Mouse (Mus musculus) stomach, postnatal 0 days (tissue): ENCODE measurements around the gene Nagk. TPM values are rescaled to one million over a fixed set of nuclear protein-coding genes. Genes with fewer than 3 reads are reported as not detected.

Experiments
- ATAC-seq: fragments of 200-750 bp; cut with Nextera tagmentation; 2 replicates; pipeline ENCODE4 v1.8.0; 2017; ENCODE audit not compliant: low FRiP score, low TSS enrichment
- DNase-seq: peaks from one replicate; pipeline ENCODE4 v3.0.0-alpha.2; 2016; ENCODE audit warnings: low spot score
- H3K27ac ChIP-seq: fragments of 300-500 bp; sonication (generic); replicated peaks from 2 replicates; pipeline ENCODE4 v1.5.1; 2014; ENCODE audit warnings: mild to moderate bottlenecking, control low read depth
- H3K27me3 ChIP-seq: fragments of 300-500 bp; sonication (generic); 2 replicates; pipeline ENCODE4 v1.6.1; 2014; ENCODE audit warnings: low read length; ENCODE audit not compliant: control insufficient read depth, insufficient read depth
- H3K36me3 ChIP-seq: fragments of 300-500 bp; sonication (generic); 2 replicates; pipeline ENCODE4 v1.6.1; 2014; ENCODE audit warnings: low read length, mixed read lengths; ENCODE audit not compliant: control insufficient read depth, insufficient read depth
- H3K4me1 ChIP-seq: fragments of 300-500 bp; sonication (generic); replicated peaks from 2 replicates; pipeline ENCODE4 v1.6.1; 2014; ENCODE audit warnings: antibody characterized with exemption; ENCODE audit not compliant: control insufficient read depth, insufficient read depth
- H3K4me2 ChIP-seq: fragments of 300-500 bp; sonication (generic); replicated peaks from 2 replicates; pipeline ENCODE4 v1.6.1; 2014; ENCODE audit warnings: low read depth, mild to moderate bottlenecking, control low read depth, moderate library complexity
- H3K4me3 ChIP-seq: fragments of 300-500 bp; sonication (generic); 2 replicates; pipeline ENCODE4 v1.5.1; 2014; ENCODE audit warnings: low read depth, low read length, control low read depth
- H3K9ac ChIP-seq: fragments of 300-500 bp; sonication (generic); 2 replicates; pipeline ENCODE4 v1.6.1; 2014; ENCODE audit warnings: mild to moderate bottlenecking, low read length, control low read depth, mixed read lengths
- H3K9me3 ChIP-seq: fragments of 300-500 bp; sonication (generic); 2 replicates; pipeline ENCODE4 v1.6.1; 2016; ENCODE audit warnings: low read length; ENCODE audit not compliant: control insufficient read depth
- CTCF ChIP-seq: IDR thresholded peaks from 2 replicates; pipeline ENCODE4 v1.5.1; 2016; ENCODE audit warnings: antibody characterized with exemption, low read depth, mild to moderate bottlenecking, moderate library complexity
- EP300 ChIP-seq: optimal IDR thresholded peaks from 2 replicates; pipeline ENCODE3; 2016; ENCODE audit warnings: antibody characterized with exemption
- WGBS: fragments of 180-500 bp; shearing (Covaris S2); extraction: QIAGEN DNeasy Blood & Tissue Kit; methylation state at CpG from one replicate; pipeline ENCODE4 v1.1.7; 2014; 5-methylcytosine and 5-hydroxymethylcytosine counted together
- polyA plus RNA-seq: library from polyadenylated mRNA; unstranded; fragments of >200 nt; fragmentation: Nextera tagmentation; extraction: Ambion mirVana; gene quantifications from 2 replicates; pipeline ENCODE4 v1.2.1, GENCODE M21; 2015

Gene Nagk
- polyA plus RNA-seq, 1 experiment from 2014 or later = 70.8 TPM

DNA sequence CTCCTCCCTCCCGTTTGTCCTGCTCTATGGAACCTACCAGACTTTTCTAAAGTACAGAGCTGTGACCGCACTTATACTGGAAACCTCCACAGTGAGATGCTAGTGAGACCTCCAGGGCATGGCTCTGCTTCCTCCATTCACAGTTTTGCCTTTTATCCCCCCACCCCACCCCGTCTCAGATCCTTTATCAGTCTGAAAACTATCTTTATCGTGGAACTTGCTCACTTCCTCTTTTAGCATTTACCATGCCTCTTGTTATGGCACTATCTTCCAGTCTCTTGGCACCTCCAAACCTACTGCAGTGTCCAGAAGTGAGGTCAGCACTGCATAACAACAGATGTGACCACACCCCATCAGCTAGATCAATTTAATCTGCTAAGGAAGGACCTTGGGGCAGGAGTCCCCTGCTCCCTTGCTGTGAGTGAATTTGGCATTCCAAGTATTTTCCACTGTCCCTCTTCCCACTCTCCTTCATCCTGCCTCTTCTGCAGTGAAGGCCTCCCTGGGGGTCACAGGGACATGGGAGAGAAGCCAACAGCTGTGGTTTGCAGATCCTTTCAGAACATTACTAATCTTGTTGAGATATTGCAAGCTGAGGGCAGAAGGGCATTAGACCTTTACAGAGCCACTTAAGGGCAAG lies 3.4 kb upstream of the Nagk start:
- Histone ChIP-seq H3K4me2 (no peak overlapping the region), H3K4me3 (no peak overlapping the region), H3K9ac (no peak overlapping the region), H3K4me1 (0 out of 2 replicates have a peak, but pooled peaks cover 4% of the 10 kb centered on the region), H3K36me3 (no peaks in the 10 kb centered on the region), H3K27me3 (no peaks in the 10 kb centered on the region), H3K27ac (no peak overlapping the region), H3K9me3 (no peaks in the 10 kb centered on the region)
- ATAC-seq = no peak
- WGBS = 53% methylated on average over 4 of the region's 4 CpGs
- DNase-seq = no peak
- TF ChIP-seq CTCF (no peak), EP300 (no peak)

DNA sequence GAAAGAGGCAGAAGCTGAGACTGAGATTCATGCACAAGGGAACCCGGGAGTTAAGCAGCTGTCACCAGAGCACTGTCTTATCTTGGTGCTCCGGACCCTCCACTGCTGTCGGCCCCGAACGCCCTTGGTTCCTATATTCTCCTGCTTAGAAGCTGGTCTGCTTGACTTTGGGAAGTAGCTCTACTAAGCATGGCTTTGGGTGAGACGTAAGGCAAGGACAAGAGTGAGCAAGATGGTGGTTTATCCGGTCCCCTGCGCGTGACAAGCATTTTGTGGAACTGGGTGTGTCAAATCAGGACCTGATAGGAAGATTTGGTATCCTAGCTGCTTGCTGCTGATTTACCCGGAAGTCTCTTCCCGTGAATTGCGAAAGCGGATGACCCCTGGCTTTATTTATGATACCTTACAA lies 714 bp downstream of the Nagk start:
- no peaks in the 10 kb centered on the region for H3K9me3 ChIP-seq
- ATAC-seq (peak; percentile 28), DNase-seq (peak; percentile 67)
- peak overlapping the region; percentile 75 for H3K9ac ChIP-seq
- H3K36me3 ChIP-seq = peaks cover 7% of the 10 kb centered on the region; the same call in 1 of the 2 replicates
- peak overlapping the region; percentile 84 for H3K4me2 ChIP-seq
- H3K27me3 ChIP-seq = no peaks in the 10 kb centered on the region
- H3K27ac ChIP-seq = peak overlapping the region; percentile 96
- peak overlapping the region; percentile 80 for H3K4me3 ChIP-seq
- WGBS = 3% methylated on average over 13 of the region's 13 CpGs
- TF ChIP-seq CTCF (no peak), EP300 (no peak)
- H3K4me1 ChIP-seq = 0 out of 2 replicates have a peak, but pooled peaks cover 4% of the 10 kb centered on the region

DNA sequence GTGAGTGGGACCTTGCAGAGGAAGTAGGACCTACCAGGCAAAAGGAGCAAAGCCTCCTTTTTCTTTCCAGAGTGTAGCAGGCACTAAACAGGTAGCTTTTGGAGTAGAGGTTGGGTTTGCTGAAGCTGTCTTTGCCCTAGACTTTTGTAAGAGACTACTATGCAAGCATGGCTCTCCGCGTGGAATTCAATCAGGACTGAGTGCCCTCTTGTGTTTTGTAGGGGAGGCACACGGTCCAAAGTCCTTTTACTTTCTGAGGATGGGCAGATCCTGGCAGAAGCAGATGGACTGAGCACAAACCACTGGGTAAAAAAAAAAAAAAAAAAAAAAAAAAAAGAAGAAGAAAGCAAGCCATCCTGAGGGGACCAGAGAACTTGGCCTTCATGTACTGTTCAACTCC lies 1.9 kb downstream of the Nagk start:
- Histone ChIP-seq H3K27ac (no peak overlapping the region), H3K27me3 (no peaks in the 10 kb centered on the region), H3K4me1 (0 out of 2 replicates have a peak, but pooled peaks cover 4% of the 10 kb centered on the region), H3K4me2 (no peak overlapping the region), H3K4me3 (no peak overlapping the region), H3K36me3 (peaks cover 14% of the 10 kb centered on the region; the same call in 1 of the 2 replicates), H3K9ac (no peak overlapping the region), H3K9me3 (no peaks in the 10 kb centered on the region)
- DNase-seq = peak; percentile 27
- no peak for ATAC-seq
- WGBS = 46% methylated on average over 3 of the region's 3 CpGs
- TF ChIP-seq CTCF (peak; percentile 42), EP300 (no peak)

DNA sequence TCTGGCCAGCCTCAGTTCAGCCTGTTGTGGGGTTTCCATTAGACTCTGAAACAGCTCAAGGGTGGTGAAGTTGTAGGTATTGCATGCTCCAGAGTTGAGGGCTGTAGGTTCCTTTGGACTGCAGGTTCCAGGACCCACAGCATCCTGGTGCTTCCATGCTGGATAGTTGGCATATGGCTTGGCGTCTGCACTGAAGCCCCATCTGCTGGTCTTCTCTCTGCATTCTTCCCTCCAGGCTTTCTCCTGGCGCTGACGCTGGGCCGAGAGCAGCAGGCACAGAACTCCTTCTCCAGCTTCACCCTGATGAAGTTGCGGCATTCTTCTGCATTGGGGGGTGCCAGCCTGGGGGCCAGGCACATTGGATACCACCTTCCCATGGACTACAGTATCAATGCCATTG lies 7.3 kb downstream of the Nagk start:
- Histone ChIP-seq H3K4me2 (no peak overlapping the region), H3K4me1 (no peaks in the 10 kb centered on the region), H3K27ac (no peak overlapping the region), H3K36me3 (peaks cover 21% of the 10 kb centered on the region; the same call in 1 of the 2 replicates), H3K9me3 (no peaks in the 10 kb centered on the region), H3K9ac (no peak overlapping the region), H3K4me3 (no peak overlapping the region), H3K27me3 (no peaks in the 10 kb centered on the region)
- DNase-seq (no peak), ATAC-seq (no peak)
- no peak for TF ChIP-seq CTCF
- TF ChIP-seq EP300 = no peak
- WGBS = 92% methylated on average over 5 of the region's 5 CpGs

DNA sequence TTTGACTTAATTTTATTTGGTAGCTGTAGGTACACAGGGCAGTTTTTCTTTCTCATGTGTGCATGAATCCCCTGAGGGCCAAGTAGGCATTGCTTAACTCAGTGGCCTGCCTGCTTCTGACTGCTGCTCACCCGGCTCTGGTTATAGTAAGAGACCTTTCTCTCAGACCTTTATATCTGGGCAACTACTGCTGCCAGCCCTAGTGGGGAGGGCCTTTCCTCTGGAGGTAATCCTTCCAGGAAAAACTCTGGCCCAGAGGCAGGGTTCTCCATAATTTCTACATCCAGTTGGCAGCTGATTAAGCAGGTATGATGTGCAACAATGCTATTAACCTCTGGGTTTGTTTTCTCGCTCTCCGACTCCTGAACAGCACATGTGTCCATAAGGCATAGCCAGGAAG lies 8.1 kb downstream of the Nagk start:
- Histone ChIP-seq H3K4me2 (no peak overlapping the region), H3K9ac (no peak overlapping the region), H3K4me1 (no peaks in the 10 kb centered on the region), H3K9me3 (no peaks in the 10 kb centered on the region), H3K27me3 (no peaks in the 10 kb centered on the region), H3K27ac (no peak overlapping the region), H3K36me3 (peaks cover 21% of the 10 kb centered on the region; the same call in 1 of the 2 replicates), H3K4me3 (no peak overlapping the region)
- ATAC-seq = no peak
- 83% methylated on average over 3 of the region's 3 CpGs for WGBS
- DNase-seq = no peak
- TF ChIP-seq CTCF (no peak), EP300 (no peak)

DNA sequence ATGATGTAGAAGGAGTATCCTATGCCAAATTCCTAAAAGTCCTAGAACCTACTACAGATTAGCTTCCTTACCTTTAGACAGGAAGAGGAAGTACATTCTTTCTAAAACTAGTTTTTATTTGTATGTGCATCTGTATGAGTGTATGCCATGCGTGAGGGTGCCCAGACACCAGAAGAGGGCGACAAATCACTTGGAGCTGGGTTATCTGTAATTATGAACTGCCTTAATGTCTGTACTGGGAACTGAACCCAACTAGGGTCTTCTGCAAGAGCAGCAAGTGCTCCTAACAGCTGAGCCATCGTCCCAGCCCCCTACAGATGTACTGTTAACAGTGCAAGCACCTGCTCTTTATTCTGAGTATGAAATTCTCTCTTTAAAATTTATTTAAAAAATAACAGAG lies 21.0 kb downstream of the Nagk start:
- WGBS = 91% methylated on average over 3 of the region's 3 CpGs
- Histone ChIP-seq H3K27ac (no peak overlapping the region), H3K4me2 (no peak overlapping the region), H3K36me3 (peaks cover 2% of the 10 kb centered on the region), H3K4me3 (no peak overlapping the region), H3K9ac (no peak overlapping the region), H3K27me3 (no peaks in the 10 kb centered on the region), H3K4me1 (no peaks in the 10 kb centered on the region), H3K9me3 (no peaks in the 10 kb centered on the region)
- peak; percentile 15; the same call in 1 of the 2 replicates for TF ChIP-seq CTCF
- no peak for TF ChIP-seq EP300
- ATAC-seq = no peak
- DNase-seq = no peak
